Mouse (Mus musculus) erythroid progenitor cell, adult 5-6 weeks (primary cell): ENCODE data around the gene Zdhhc1. TPM values are rescaled to one million over a fixed set of nuclear protein-coding genes. Genes with fewer than 3 reads are reported as not detected.

Source experiments
- ATAC-seq: replicated peaks from 2 replicates; pipeline ENCODE4 v1.8.0; 2016; ENCODE audit warnings: moderate number of reproducible peaks, mild to moderate bottlenecking, moderate TSS enrichment, inconsistent platforms; ENCODE audit not compliant: poor library complexity, low FRiP score, severe bottlenecking
- total RNA-seq, 2 experiments: library from RNA; stranded (forward) in 1 of 2; stranded (reverse) in 1 of 2; fragments of 150-400 nt in 1 of 2; fragments of 186-747, 209-891 nt in 1 of 2; gene quantifications; 2 replicates each; pipeline versions ENCODE4 v1.2.3 to v1.2.4; 2015 to 2017; ENCODE audit warnings: low replicate concordance in 2 of 2

Gene Zdhhc1
- total RNA-seq, 2 experiments from 2014 or later = not detected

DNA sequence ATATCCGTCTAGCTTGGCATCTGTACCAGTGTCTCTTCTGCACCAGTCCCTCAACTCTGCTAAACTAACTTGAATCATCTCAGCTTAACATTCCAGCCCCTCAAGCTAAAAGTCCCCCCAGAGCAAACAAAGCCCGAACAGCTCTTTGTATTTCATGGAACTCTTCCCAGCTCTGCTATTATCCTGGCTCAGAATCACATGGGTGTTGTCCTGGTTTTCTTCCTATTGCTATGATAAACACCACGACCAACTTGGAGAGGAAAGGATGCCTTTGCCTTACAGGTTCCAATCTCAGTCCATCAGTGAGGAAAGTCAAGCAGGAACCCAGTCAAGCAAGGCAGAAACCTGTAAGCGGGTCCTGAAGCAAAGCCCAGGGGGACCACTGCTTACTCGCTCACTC is 63.2 kb downstream of the Zdhhc1 start:
- 0 out of 2 replicates have a peak, but pooled peaks have one; percentile 19 for ATAC-seq

DNA sequence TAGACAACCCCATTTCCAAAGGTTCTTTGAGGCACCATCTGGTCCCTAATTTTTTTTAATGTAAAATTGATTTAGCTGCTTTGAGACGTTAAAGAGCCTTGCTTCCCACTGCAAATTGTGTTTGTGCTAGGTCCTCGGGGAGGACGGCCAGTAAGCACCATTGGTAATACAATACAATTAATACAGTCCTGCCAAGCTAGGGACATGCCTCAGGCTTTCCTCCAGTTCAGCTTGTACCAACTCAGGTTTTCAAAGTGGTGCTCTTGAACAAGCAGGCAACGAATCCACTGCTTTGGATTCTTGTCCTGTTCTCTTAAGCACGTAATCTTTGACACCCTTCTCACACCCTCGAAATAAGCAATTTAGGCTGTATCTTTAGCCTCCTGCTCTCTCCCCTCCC is 63.7 kb downstream of the Zdhhc1 start:
- ATAC-seq = no peak

DNA sequence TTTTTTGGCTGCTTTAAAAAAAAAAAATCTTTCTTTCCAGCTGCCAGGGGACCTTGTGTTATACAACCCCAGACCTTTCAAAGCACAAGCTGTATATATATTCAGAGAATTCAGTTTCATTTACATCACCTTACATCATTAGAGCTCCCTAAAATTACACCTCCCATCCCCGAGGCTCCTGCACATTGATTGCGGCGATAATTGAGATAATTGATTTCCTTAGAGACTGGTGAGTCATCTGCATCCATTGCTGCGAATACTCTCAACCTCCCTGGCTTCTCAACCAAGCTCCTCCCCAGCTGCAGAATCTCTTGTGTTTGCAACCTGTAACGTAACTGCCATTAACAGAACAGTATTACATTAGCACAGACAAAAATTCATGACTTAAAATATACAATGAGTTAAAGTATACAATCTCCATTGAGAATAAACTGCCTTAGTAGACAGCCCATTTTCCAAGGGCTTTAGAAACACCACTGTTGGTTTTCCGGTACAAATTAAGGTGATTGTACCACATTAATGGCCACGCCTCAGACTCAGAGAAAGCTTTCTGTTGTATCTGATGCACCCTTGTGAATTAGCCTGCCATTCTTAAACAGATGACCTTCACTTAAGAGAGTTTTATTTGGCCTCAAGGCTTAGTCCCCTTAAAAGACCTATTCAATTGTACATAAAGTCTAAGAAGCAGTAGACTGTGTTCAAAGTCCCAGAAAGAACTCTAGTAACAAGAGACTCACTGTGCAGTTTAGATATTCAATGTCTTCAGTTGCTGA is 64.8 kb downstream of the Zdhhc1 start:
- ATAC-seq = no peak

DNA sequence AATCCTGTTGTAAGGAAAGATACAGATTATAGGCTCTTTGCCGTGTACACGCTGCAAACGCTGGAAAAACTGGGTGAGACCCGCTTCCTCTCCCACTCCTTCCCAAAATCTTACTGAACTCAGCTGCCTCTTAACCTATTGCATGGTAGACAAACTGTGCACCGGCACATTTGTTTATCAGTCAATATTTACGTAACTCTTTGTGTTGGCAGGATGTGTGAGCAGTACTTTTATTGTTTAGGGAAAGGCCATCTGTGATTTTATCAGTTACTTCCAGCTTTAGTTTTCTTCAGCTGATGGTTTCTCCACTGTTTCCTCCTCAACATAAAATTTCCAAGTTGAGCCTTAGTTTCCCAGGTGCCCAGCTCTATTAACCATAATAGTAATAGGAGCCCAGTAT is 69.8 kb downstream of the Zdhhc1 start:
- no peak for ATAC-seq

Other genes with a start within 250 kb of the Zdhhc1 start
- 1.7 and 2.9 TPM in 2 replicates for gene B3gnt9, start 241.7 kb downstream of the Zdhhc1 start, total RNA-seq (2015; ENCODE audit: low replicate concordance)
- gene B3gnt9, start 241.7 kb downstream of the Zdhhc1 start, total RNA-seq (2017; ENCODE audit: low replicate concordance) = 0.77 TPM in 1 of 2 replicates, not detected in the other
- 5.8 and 6.7 TPM in 2 replicates for gene Tradd, start 232.3 kb downstream of the Zdhhc1 start, total RNA-seq (2015; ENCODE audit: low replicate concordance)
- gene Tradd, start 232.3 kb downstream of the Zdhhc1 start, total RNA-seq (2017; ENCODE audit: low replicate concordance) = 2.7 TPM in 1 of 2 replicates, not detected in the other
- 2.5 TPM in 1 of 2 replicates, not detected in the other for gene Fbxl8, start 232.3 kb downstream of the Zdhhc1 start, total RNA-seq (2015; ENCODE audit: low replicate concordance)
- gene Fbxl8, start 232.3 kb downstream of the Zdhhc1 start, total RNA-seq (2017; ENCODE audit: low replicate concordance) = 0.08 TPM in 1 of 2 replicates, not detected in the other
- gene Hsf4, start 227.1 kb downstream of the Zdhhc1 start, total RNA-seq (2015; ENCODE audit: low replicate concordance) = not detected in 2 replicates
- not detected in 2 replicates for gene Hsf4, start 227.1 kb downstream of the Zdhhc1 start, total RNA-seq (2017; ENCODE audit: low replicate concordance)
- not detected in 2 replicates for gene Nol3, start 220.8 kb downstream of the Zdhhc1 start, total RNA-seq (2015; ENCODE audit: low replicate concordance)
- gene Nol3, start 220.8 kb downstream of the Zdhhc1 start, total RNA-seq (2017; ENCODE audit: low replicate concordance) = not detected in 2 replicates
- gene 4931428F04Rik, start 207.0 kb downstream of the Zdhhc1 start, total RNA-seq (2015; ENCODE audit: low replicate concordance) = 1.7 TPM in 1 of 2 replicates, not detected in the other
- gene 4931428F04Rik, start 207.0 kb downstream of the Zdhhc1 start, total RNA-seq (2017; ENCODE audit: low replicate concordance) = 1.7 TPM in 1 of 2 replicates, not detected in the other
- gene Exoc3l, start 200.8 kb downstream of the Zdhhc1 start, total RNA-seq (2015; ENCODE audit: low replicate concordance) = 3.2 TPM in 1 of 2 replicates, not detected in the other
- 8.5 and 18.6 TPM in 2 replicates for gene Exoc3l, start 200.8 kb downstream of the Zdhhc1 start, total RNA-seq (2017; ENCODE audit: low replicate concordance)
- 632 and 674 TPM in 2 replicates for gene E2f4, start 199.2 kb downstream of the Zdhhc1 start, total RNA-seq (2015; ENCODE audit: low replicate concordance)
- gene E2f4, start 199.2 kb downstream of the Zdhhc1 start, total RNA-seq (2017; ENCODE audit: low replicate concordance) = 268 and 326 TPM in 2 replicates
- 10.1 and 18.7 TPM in 2 replicates for gene Elmo3, start 191.3 kb downstream of the Zdhhc1 start, total RNA-seq (2015; ENCODE audit: low replicate concordance)
- 14.0 and 21.9 TPM in 2 replicates for gene Elmo3, start 191.3 kb downstream of the Zdhhc1 start, total RNA-seq (2017; ENCODE audit: low replicate concordance)
- gene Lrrc29, start 170.6 kb downstream of the Zdhhc1 start, total RNA-seq (2015; ENCODE audit: low replicate concordance) = 23.4 and 26.8 TPM in 2 replicates
- 24.8 and 31.7 TPM in 2 replicates for gene Lrrc29, start 170.6 kb downstream of the Zdhhc1 start, total RNA-seq (2017; ENCODE audit: low replicate concordance)
- 67.9 and 68.8 TPM in 2 replicates for gene Tmem208, start 170.5 kb downstream of the Zdhhc1 start, total RNA-seq (2015; ENCODE audit: low replicate concordance)
- gene Tmem208, start 170.5 kb downstream of the Zdhhc1 start, total RNA-seq (2017; ENCODE audit: low replicate concordance) = 18.1 and 30.2 TPM in 2 replicates
- 1.3 and 3.2 TPM in 2 replicates for gene Fhod1, start 148.9 kb downstream of the Zdhhc1 start, total RNA-seq (2015; ENCODE audit: low replicate concordance)
- gene Fhod1, start 148.9 kb downstream of the Zdhhc1 start, total RNA-seq (2017; ENCODE audit: low replicate concordance) = 0.08 and 0.90 TPM in 2 replicates
- 2.9 TPM in 1 of 2 replicates, not detected in the other for gene Slc9a5, start 148.1 kb downstream of the Zdhhc1 start, total RNA-seq (2015; ENCODE audit: low replicate concordance)
- not detected in 2 replicates for gene Slc9a5, start 148.1 kb downstream of the Zdhhc1 start, total RNA-seq (2017; ENCODE audit: low replicate concordance)
- gene Plekhg4, start 123.6 kb downstream of the Zdhhc1 start, total RNA-seq (2015; ENCODE audit: low replicate concordance) = not detected in 2 replicates
- not detected in 2 replicates for gene Plekhg4, start 123.6 kb downstream of the Zdhhc1 start, total RNA-seq (2017; ENCODE audit: low replicate concordance)
- gene Kctd19, start 83.4 kb downstream of the Zdhhc1 start, total RNA-seq (2015; ENCODE audit: low replicate concordance) = not detected in 2 replicates
- gene Kctd19, start 83.4 kb downstream of the Zdhhc1 start, total RNA-seq (2017; ENCODE audit: low replicate concordance) = not detected in 2 replicates
- gene Lrrc36, start 83.3 kb downstream of the Zdhhc1 start, total RNA-seq (2015; ENCODE audit: low replicate concordance) = 1.4 TPM in 1 of 2 replicates, not detected in the other
- gene Lrrc36, start 83.3 kb downstream of the Zdhhc1 start, total RNA-seq (2017; ENCODE audit: low replicate concordance) = 1.2 TPM in 1 of 2 replicates, not detected in the other
- gene Tppp3, start 25.4 kb downstream of the Zdhhc1 start, total RNA-seq (2015; ENCODE audit: low replicate concordance) = 2.5 TPM in 1 of 2 replicates, not detected in the other
- 2.2 TPM in 1 of 2 replicates, not detected in the other for gene Tppp3, start 25.4 kb downstream of the Zdhhc1 start, total RNA-seq (2017; ENCODE audit: low replicate concordance)
- not detected in 2 replicates for gene Hsd11b2, start 21.9 kb upstream of the Zdhhc1 start, total RNA-seq (2015; ENCODE audit: low replicate concordance)
- not detected in 2 replicates for gene Hsd11b2, start 21.9 kb upstream of the Zdhhc1 start, total RNA-seq (2017; ENCODE audit: low replicate concordance)
- gene Atp6v0d1, start 69.1 kb upstream of the Zdhhc1 start, total RNA-seq (2015; ENCODE audit: low replicate concordance) = 84.7 and 109 TPM in 2 replicates
- 31.3 and 35.6 TPM in 2 replicates for gene Atp6v0d1, start 69.1 kb upstream of the Zdhhc1 start, total RNA-seq (2017; ENCODE audit: low replicate concordance)
- 7.2 and 11.3 TPM in 2 replicates for gene Ripor1, start 108.4 kb upstream of the Zdhhc1 start, total RNA-seq (2015; ENCODE audit: low replicate concordance)
- 0.23 and 1.8 TPM in 2 replicates for gene Ripor1, start 108.4 kb upstream of the Zdhhc1 start, total RNA-seq (2017; ENCODE audit: low replicate concordance)
- gene Ctcf, start 139.7 kb upstream of the Zdhhc1 start, total RNA-seq (2015; ENCODE audit: low replicate concordance) = 154 and 195 TPM in 2 replicates
- 314 and 346 TPM in 2 replicates for gene Ctcf, start 139.7 kb upstream of the Zdhhc1 start, total RNA-seq (2017; ENCODE audit: low replicate concordance)
- gene Agrp, start 140.5 kb upstream of the Zdhhc1 start, total RNA-seq (2015; ENCODE audit: low replicate concordance) = not detected in 2 replicates
- gene Agrp, start 140.5 kb upstream of the Zdhhc1 start, total RNA-seq (2017; ENCODE audit: low replicate concordance) = not detected in 2 replicates
- 4.7 and 5.4 TPM in 2 replicates for gene Carmil2, start 189.4 kb upstream of the Zdhhc1 start, total RNA-seq (2015; ENCODE audit: low replicate concordance)
- gene Carmil2, start 189.4 kb upstream of the Zdhhc1 start, total RNA-seq (2017; ENCODE audit: low replicate concordance) = 4.2 and 7.0 TPM in 2 replicates
- 10.9 and 22.0 TPM in 2 replicates for gene Acd, start 204.2 kb upstream of the Zdhhc1 start, total RNA-seq (2015; ENCODE audit: low replicate concordance)
- 1.7 and 9.7 TPM in 2 replicates for gene Acd, start 204.2 kb upstream of the Zdhhc1 start, total RNA-seq (2017; ENCODE audit: low replicate concordance)
- 1.7 and 3.6 TPM in 2 replicates for gene Pard6a, start 204.2 kb upstream of the Zdhhc1 start, total RNA-seq (2015; ENCODE audit: low replicate concordance)
- 2.7 TPM in 1 of 2 replicates, not detected in the other for gene Pard6a, start 204.2 kb upstream of the Zdhhc1 start, total RNA-seq (2017; ENCODE audit: low replicate concordance)
- gene 4933405L10Rik, start 210.8 kb upstream of the Zdhhc1 start, total RNA-seq (2015; ENCODE audit: low replicate concordance) = not detected in 2 replicates
- gene 4933405L10Rik, start 210.8 kb upstream of the Zdhhc1 start, total RNA-seq (2017; ENCODE audit: low replicate concordance) = not detected in 2 replicates
- 2.9 and 5.4 TPM in 2 replicates for gene Enkd1, start 211.3 kb upstream of the Zdhhc1 start, total RNA-seq (2015; ENCODE audit: low replicate concordance)
- gene Enkd1, start 211.3 kb upstream of the Zdhhc1 start, total RNA-seq (2017; ENCODE audit: low replicate concordance) = 0.15 and 3.7 TPM in 2 replicates